Mouse (Mus musculus) ES-E14 (cell line): ENCODE measurements around the gene Ints14. TPM values are rescaled to one million over a fixed set of nuclear protein-coding genes. Genes with fewer than 3 reads are reported as not detected.
"Not testable (repeated sequence)": the region's sequence is repeated elsewhere in the genome, so short reads cannot be mapped to it uniquely, and the experiment has no call there.

Experiments used
- DNase-seq: peaks from one replicate; pipeline ENCODE4 v3.0.0-alpha.2; 2013; ENCODE audit warnings: low read depth, low spot score
- H3K27ac ChIP-seq: 2 replicates; pipeline ENCODE4 v1.5.1; 2012; ENCODE audit warnings: low read depth, mild to moderate bottlenecking, low read length, moderate library complexity, mixed read lengths; ENCODE audit not compliant: poor library complexity, insufficient read depth, severe bottlenecking
- H3K36me3 ChIP-seq: 2 replicates; pipeline ENCODE4 v1.6.1; 2012; ENCODE audit warnings: mild to moderate bottlenecking, low read length, moderate library complexity, mixed read lengths; ENCODE audit not compliant: control insufficient read depth, poor library complexity, insufficient read depth, severe bottlenecking
- H3K4me1 ChIP-seq, 2 experiments: fragments of 150-350 bp in 1 of 2; sonication (generic) in 1 of 2; 2 replicates each; pipeline ENCODE4 v1.6.1; 2012; ENCODE audit warnings: low read length in 2 of 2, mild to moderate bottlenecking in 1 of 2, mixed read lengths in 1 of 2; ENCODE audit not compliant: control insufficient read depth in 2 of 2, insufficient read depth in 2 of 2, poor library complexity in 1 of 2
- H3K4me3 ChIP-seq, 2 experiments: fragments of 150-350 bp in 1 of 2; sonication (generic) in 1 of 2; 2 replicates each; pipeline ENCODE4 v1.5.1; 2012; ENCODE audit warnings: low read length in 2 of 2, low read depth in 1 of 2, mild to moderate bottlenecking in 1 of 2, mixed read lengths in 1 of 2; ENCODE audit not compliant: insufficient read depth in 1 of 2, poor library complexity in 1 of 2, severe bottlenecking in 1 of 2
- H3K9ac ChIP-seq: 2 replicates; pipeline ENCODE4 v1.6.1; 2012; ENCODE audit warnings: low read depth, mild to moderate bottlenecking, low read length, mixed read lengths; ENCODE audit not compliant: poor library complexity, insufficient read depth, severe bottlenecking
- H3K9me3 ChIP-seq: fragments of 150-350 bp; sonication (generic); 2 replicates; pipeline ENCODE4 v1.6.1; 2012; ENCODE audit warnings: low read depth, mild to moderate bottlenecking, low read length; ENCODE audit not compliant: control insufficient read depth, insufficient read depth
- CHD2 ChIP-seq: IDR thresholded peaks from 2 replicates; pipeline ENCODE4 v1.6.1; 2014; ENCODE audit warnings: mild to moderate bottlenecking, low read depth, low read length, inconsistent platforms
- HCFC1 ChIP-seq: IDR thresholded peaks from 2 replicates; pipeline ENCODE4 v1.6.1; 2012; ENCODE audit warnings: low read length, inconsistent platforms, borderline replicate concordance; ENCODE audit not compliant: insufficient read depth
- MAFK ChIP-seq: IDR thresholded peaks from 2 replicates; pipeline ENCODE4 v1.6.1; 2014; ENCODE audit warnings: mild to moderate bottlenecking, low read depth, low read length, inconsistent platforms; ENCODE audit not compliant: insufficient read depth
- ZC3H11A ChIP-seq: IDR thresholded peaks from 2 replicates; pipeline ENCODE4 v1.6.1; 2012; ENCODE audit warnings: low read depth, mild to moderate bottlenecking, inconsistent platforms, low read length, borderline replicate concordance
- ZNF384 ChIP-seq: IDR thresholded peaks from 2 replicates; pipeline ENCODE4 v1.6.1; 2012; ENCODE audit warnings: low read depth, low read length, inconsistent platforms
- in situ Hi-C, 2 experiments: fragments of 600-800 bp; cut with MboI; formaldehyde crosslinking; loops; one replicate each; pipeline ENCODE4 v1.15.1; 2025; ENCODE audit warnings: low sequenced_read_pairs in 2 of 2, inconsistent platforms in 1 of 2; ENCODE audit not compliant: unreplicated experiment in 2 of 2
- total RNA-seq: library from RNA; depleted of rRNA; stranded (reverse); fragments of 300-350 nt; gene quantifications from 2 replicates; pipeline ENCODE4 v1.2.3, GENCODE M21; 2012

Ints14 gene
- total RNA-seq, 1 experiment = 35.9 TPM

DNA sequence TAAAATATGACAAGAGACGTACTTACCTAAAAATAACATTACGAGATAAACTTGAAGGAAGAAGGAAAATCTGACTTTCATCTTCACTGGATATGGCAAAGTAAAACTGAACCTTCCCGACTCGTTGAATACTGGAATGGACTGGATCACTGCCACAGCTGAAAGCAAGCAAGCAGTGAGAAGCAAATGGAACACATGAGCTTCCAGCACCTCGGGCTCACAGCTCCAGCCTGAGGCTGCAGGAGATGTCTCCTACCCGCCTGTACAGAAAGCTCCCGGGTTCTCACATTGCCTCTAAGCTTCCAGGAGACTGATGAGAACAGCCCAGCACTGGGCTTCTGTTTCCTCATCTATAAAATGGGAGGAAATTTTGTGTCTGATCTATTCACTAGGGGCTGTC lies 29.6 kb downstream of the Ints14 start:
- Histone ChIP-seq H3K36me3 (peaks cover 19% of the 10 kb centered on the region), H3K9ac (no peak overlapping the region), H3K4me1 (no peaks in the 10 kb centered on the region), H3K4me3 (no peak overlapping the region), H3K27ac (no peak overlapping the region), H3K9me3 (no peaks in the 10 kb centered on the region)
- DNase-seq = no peak
- in situ Hi-C loops = no loop called here
- TF ChIP-seq CHD2 (no peak), HCFC1 (no peak), ZC3H11A (no peak), ZNF384 (no peak), MAFK (no peak)

DNA sequence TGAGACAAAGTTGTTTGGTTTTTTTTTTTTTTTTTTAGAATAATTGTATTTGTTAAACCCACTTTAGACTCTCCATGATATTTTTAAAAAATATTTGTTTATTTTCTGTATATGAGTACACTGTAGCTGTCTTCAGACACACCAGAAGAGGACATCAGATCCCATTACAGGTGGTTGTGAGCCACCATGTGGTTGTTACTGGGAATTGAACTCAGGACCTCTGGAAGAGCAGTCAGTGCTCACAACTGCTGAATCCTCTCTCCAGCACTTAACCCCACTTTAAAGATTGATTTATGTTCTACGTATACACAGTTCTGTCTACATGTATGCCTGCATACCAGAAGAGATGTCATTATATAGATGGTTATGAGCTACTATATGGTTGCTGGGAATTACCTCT lies 34.8 kb downstream of the Ints14 start:
- H3K4me3 ChIP-seq, H3K4me1 ChIP-seq, H3K9ac ChIP-seq, H3K36me3 ChIP-seq, H3K27ac ChIP-seq, DNase-seq, H3K9me3 ChIP-seq, in situ Hi-C loops: not testable (repeated sequence)

DNA sequence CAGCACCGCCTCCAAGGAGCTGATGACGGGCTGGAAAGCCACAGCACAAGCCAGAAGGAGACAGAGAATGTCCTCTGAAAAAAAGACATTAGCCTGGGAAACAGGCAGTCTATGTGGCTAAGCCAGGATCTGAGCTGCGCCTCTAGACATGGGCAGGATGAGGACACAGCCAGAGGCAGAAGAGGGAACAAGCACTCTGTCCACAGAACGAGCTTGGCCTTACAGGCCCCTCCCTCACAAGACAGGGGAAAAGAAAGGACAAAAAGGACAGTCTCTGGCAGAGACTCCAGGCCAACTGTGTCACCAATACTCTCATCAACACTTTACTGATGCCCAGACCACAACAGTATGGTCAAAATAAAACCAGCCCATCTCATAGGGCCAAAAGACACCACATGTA lies 40.8 kb downstream of the Ints14 start:
- no peak overlapping the region for H3K4me3 ChIP-seq
- peaks cover 19% of the 10 kb centered on the region for H3K36me3 ChIP-seq
- peaks cover 0 to 2% of the 10 kb centered on the region in 2 experiments; a peak in 1 of 4 replicates for H3K4me1 ChIP-seq
- DNase-seq = no peak
- H3K27ac ChIP-seq = no peak overlapping the region
- H3K9me3 ChIP-seq = no peaks in the 10 kb centered on the region
- in situ Hi-C loops = no loop called here
- TF ChIP-seq CHD2 (no peak), ZNF384 (no peak), HCFC1 (no peak), MAFK (no peak)
- no peak overlapping the region for H3K9ac ChIP-seq

DNA sequence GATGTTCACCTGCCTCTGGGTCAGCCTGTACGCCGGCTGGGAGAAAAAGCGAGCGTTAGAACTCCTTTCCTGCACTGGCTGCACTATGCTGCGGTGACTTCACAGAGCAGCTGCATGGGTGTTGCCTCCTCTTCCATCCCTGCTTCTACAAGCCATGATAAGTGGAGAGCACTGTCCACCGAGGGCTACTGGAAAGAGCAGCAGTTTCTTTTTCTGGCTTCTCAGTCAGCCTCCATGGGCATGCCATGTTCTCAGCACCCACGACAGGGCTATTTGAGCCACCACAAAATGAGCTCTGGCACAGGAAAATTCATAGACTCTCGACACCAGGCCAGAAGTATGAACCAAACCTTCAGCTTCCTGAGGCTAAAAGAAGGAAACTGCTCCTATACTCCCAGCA lies 45.0 kb downstream of the Ints14 start:
- no peak for TF ChIP-seq ZC3H11A
- H3K9ac ChIP-seq = no peak overlapping the region
- peaks cover 0 to 2% of the 10 kb centered on the region in 2 experiments; a peak in 1 of 4 replicates for H3K4me1 ChIP-seq

DNA sequence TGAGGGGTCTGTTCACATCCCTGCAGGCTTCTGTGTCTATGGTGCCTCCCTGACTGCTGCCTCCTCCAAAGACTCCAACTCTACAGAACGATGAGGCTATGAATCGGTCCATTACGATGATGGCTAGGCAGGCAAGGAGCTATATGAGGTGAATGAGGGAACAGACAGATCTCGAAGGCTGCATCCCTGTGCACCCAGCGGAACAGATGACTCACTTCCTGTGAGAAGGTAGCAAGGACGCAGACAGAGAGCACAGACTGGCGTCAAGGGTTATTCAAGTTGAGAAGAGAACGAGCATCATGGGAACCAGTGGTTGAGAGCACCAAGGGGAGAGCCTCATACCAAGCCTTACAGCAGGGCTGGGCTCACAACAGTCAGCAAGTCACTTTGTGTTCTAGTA lies 49.9 kb downstream of the Ints14 start:
- no peaks in the 10 kb centered on the region for H3K4me1 ChIP-seq
- H3K4me3 ChIP-seq = no peak overlapping the region
- peaks cover 2% of the 10 kb centered on the region; the same call in 1 of the 2 replicates for H3K36me3 ChIP-seq
- no peaks in the 10 kb centered on the region for H3K9me3 ChIP-seq
- no peak for DNase-seq
- H3K9ac ChIP-seq = no peak overlapping the region
- in situ Hi-C loops = no loop called here
- H3K27ac ChIP-seq = no peak overlapping the region
- no peak for TF ChIP-seq ZNF384

More for the DNA sequence above, 45.0 kb downstream of the Ints14 start:
- no peak overlapping the region for H3K27ac ChIP-seq
- H3K4me3 ChIP-seq = no peak overlapping the region
- H3K36me3 ChIP-seq = peaks cover 10% of the 10 kb centered on the region; the same call in 1 of the 2 replicates
- H3K9me3 ChIP-seq = no peaks in the 10 kb centered on the region
- in situ Hi-C loops = no loop called here
- no peak for DNase-seq
